Mouse (Mus musculus) brain, adult 2 months (tissue): Measurements from ENCODE around the gene Olfr789.

Experiments used
- DNase-seq: peaks from one replicate; pipeline ENCODE4 v3.0.0; 2011; ENCODE audit warnings: low read depth, low spot score

Gene Olfr789

DNA sequence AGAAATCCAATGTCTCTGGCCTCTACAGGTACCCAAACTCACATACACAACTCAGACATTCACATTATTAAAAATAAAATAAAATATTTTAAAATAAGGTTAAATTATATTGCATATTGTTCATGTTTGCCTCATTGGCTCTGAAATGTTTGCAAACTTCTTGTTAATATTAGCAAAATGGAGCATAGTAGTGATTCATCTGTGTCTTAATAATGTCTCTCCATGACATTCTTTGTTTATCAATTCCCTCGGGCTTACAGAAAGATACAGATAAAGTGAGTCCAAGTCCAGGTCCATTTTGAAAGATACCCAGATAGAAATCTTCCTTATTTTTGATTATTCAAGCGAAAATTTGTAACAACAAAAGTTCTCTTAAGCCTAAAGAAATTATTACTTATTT, at the start of gene Olfr789:
Olfr789 (plus strand) TSS at position 301 of the 400 bp plus-strand sequence.
- DNase-seq: no peak

DNA sequence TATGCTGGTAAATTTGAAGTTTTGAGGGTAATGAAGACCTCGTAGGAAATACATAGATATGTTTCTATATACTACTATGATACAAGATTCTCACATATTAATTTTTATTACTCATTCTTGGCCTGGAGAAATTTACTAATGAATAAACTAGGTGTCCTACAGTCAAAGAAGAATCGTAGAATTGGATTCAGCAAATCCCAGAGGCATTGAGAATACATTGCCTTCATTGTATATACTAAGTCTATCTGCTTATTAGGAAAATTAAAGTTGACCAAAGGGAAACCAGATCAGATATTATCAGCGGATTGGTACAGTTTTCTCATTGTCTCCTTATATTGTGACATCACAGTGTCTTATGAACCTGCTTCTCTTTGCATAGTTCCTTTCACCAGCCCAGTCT, 23.0 kb upstream of the Olfr789 start, which contains the start of gene Olfr787:
Olfr787 (plus strand) TSS at position 301 of the 400 bp plus-strand sequence.
- no peak for DNase-seq

DNA sequence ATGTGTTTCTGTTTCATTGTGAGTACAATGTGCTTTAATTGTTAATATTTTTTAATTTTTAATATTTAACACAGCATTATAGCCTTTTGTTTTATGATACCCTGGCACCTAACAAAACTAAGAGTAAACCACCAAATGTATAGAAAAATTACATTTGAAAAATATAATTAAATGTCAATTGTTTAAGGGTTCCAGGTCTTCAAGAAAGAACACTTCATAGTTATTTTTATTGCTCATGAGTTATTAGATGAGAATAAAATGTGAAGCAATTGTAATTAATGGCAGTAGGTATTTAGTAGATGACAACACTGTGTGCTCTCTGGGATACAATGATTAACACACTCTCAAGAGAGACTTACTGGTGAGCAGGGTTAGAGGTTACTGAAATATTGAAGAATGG, 13.9 kb upstream of the Olfr789 start, which contains the start of gene Olfr788:
Olfr788 (plus strand) TSS at position 301 of the 400 bp plus-strand sequence.
- DNase-seq: no peak

DNA sequence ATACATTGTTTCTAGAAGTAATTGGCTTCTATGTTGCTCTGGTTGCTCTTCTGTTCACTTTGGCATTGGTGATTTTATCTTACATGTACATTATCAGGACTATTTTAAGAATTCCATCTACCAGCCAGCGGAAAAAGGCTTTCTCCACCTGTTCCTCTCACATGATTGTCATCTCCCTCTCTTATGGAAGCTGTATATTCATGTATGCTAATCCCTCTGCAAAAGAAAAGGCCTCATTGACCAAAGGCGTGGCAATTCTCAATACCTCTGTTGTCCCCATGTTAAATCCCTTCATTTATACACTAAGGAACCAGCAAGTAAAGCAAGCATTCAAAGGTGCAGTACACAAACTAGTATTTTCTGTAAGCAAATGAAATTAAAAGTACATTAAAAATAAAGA, 11.3 kb upstream of the Olfr789 start:
- no peak for DNase-seq

DNA sequence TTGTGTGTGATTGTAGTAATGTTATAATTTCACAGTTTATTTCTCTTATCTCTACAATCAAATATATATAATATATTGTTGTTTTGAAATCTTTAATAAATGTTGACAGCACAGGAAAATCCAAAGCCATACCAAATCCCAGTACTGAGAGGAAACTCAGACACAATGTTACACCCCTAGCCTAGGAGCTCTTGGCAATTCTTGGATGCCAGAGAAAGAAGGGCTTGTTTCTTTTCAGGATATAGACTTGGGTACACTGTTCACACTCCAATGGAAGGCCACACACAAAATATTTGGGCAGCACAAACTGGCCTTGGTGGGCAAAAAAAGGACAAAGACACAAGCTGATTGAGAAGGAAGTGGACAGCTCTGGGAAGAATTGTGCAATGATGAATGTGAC, 10.8 kb upstream of the Olfr789 start:
- no peak for DNase-seq

DNA sequence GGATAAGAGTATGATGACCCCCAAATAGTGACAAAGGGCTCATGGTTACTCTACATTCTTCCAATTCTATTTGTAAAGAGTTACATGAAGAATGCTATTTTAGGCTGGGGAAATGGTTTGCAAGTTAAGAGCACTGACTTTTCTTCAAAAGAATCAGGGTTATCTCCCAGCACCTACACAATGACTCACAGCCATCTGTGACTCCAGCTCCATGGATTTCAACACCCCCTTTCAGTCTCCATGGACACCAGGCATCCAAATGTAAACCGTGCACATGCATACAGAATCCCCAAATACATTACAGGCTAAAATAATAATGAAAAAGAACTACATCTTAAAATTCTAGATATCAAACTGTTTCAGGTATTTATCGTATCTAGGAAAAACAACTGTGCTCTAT, 5.5 kb downstream of the Olfr789 start:
- peak; percentile 88 for DNase-seq

DNA sequence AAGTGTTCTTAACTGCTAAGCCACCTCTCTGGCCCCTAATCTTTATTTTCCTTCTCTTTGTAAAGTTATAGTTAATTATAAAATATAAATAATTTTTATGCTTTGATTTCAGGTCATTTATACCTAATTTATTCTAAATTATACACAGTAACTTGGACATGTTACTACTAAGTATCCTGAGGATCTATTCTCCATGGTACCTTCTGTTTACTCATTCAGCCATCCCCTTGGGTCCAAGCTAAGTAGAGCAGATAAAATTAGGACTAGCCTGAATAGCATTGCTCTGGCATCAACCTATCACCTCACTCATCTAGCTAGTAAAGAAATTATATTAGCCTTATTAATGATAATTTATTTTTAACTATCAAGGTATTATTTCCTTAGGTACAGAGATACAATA, 13.6 kb downstream of the Olfr789 start, which contains the start of gene Olfr790:
Olfr790 (plus strand) TSS at position 301 of the 400 bp plus-strand sequence.
- no peak for DNase-seq

DNA sequence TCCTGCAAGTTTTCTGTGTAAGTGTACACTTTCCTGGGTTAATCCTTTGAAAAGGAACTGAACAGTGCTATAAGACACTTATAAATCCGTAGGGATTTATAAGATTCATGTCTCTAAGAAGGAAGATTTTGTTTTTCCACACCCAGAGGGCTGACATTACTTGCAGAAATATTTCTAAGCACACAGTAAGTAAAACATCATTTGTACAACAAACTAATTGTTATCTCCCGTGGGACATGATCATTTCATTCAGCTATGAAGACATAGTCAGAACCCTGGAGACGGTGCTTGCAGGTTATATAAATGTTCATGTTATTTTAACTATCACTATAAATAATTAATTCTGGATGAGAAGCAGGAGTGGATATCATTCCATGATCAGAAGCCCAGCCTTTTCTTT, 36.9 kb downstream of the Olfr789 start, which contains the start of gene Olfr791:
Olfr791 (plus strand) TSS at position 301 of the 400 bp plus-strand sequence.
- DNase-seq: no peak

DNA sequence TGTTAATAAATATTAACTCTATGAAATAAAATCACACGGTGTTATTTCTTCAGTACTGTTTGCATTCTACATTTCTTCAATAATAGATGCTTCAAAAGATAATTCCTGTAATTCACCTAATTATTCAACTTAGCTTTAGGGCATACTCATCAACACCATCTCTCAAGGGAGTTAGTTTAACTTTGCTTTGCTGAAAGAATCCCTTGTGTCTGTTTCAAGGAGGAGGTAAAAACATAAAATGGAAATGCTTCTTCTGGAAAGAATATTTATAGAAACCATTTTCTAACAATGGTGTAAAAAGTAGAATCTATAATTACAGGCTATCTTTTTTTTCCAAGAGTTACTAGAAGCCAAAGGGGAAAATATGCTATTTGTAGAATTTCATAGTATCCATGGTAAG, 54.3 kb downstream of the Olfr789 start, which contains the start of gene Olfr792:
Olfr792 (plus strand) TSS at position 301 of the 400 bp plus-strand sequence.
- no peak for DNase-seq
